Mouse (Mus musculus) retina, postnatal 1 day (tissue): ENCODE results near the gene Mog.
"Not testable (repeated sequence)": the region's sequence is repeated elsewhere in the genome, so short reads cannot be mapped to it uniquely, and the experiment has no call there.

Source experiments
- DNase-seq: peaks from one replicate; pipeline ENCODE4 v3.0.0-alpha.2; 2012

The Mog gene

GRCm38 (mm10) chr17:36992336-36993104, 30.7 kb downstream of the Mog start:
- no peak for DNase-seq

GRCm38 (mm10) chr17:36990630-36991029, 32.6 kb downstream of the Mog start:
- not testable (repeated sequence) for DNase-seq

GRCm38 (mm10) chr17:36989437-36989836, 33.8 kb downstream of the Mog start, which contains the start of gene H2-M5:
Gene H2-M5, minus strand, starts transcription at chr17:36989537.
- no peak for DNase-seq

GRCm38 (mm10) chr17:36988475-36988874, 34.7 kb downstream of the Mog start:
- no peak for DNase-seq

- no peak for DNase-seq
These were observed 40.7 kb downstream of the Mog start for GRCm38 (mm10) chr17:36982253-36983155.

- DNase-seq = peak; percentile 39
These were observed 41.4 kb downstream of the Mog start for GRCm38 (mm10) chr17:36981845-36982244.

- no peak for DNase-seq
These were observed 41.9 kb downstream of the Mog start, which contains the start of gene 2410137M14Rik for GRCm38 (mm10) chr17:36981221-36981813. Gene 2410137M14Rik, minus strand, starts transcription at chr17:36981237.

GRCm38 (mm10) chr17:36973271-36973787, 49.9 kb downstream of the Mog start:
- DNase-seq = no peak

- no peak for DNase-seq
These were observed 50.4 kb downstream of the Mog start for GRCm38 (mm10) chr17:36972791-36973190.

- no peak for DNase-seq
These were observed 51.9 kb downstream of the Mog start for GRCm38 (mm10) chr17:36971172-36971850.

GRCm38 (mm10) chr17:36970316-36970890, 52.8 kb downstream of the Mog start:
- DNase-seq = no peak

- DNase-seq = no peak
These were observed 56.3 kb downstream of the Mog start for GRCm38 (mm10) chr17:36966875-36967274.

- DNase-seq = no peak
These were observed 62.1 kb downstream of the Mog start for GRCm38 (mm10) chr17:36961125-36961524.
